Mouse (Mus musculus) cerebral cortex, adult 2 months (tissue): Measurements from ENCODE around the gene Gigyf1.

Experiments used
- WGBS: fragments of 180-500 bp; shearing (Covaris S2); methylation state at CpG from one replicate; pipeline ENCODE4 v1.1.7; 2018; 5-methylcytosine and 5-hydroxymethylcytosine counted together

The Gigyf1 gene

GRCm38 (mm10) chr5:137534762-137535161 is 16.4 kb downstream of the Gigyf1 start:
- WGBS, result 98% methylated on average over 3 of the region's 3 CpGs

- 82% methylated on average over 9 of the region's 9 CpGs for WGBS
Measured at GRCm38 (mm10) chr5:137535318-137535717, 17.0 kb downstream of the Gigyf1 start.

DNA sequence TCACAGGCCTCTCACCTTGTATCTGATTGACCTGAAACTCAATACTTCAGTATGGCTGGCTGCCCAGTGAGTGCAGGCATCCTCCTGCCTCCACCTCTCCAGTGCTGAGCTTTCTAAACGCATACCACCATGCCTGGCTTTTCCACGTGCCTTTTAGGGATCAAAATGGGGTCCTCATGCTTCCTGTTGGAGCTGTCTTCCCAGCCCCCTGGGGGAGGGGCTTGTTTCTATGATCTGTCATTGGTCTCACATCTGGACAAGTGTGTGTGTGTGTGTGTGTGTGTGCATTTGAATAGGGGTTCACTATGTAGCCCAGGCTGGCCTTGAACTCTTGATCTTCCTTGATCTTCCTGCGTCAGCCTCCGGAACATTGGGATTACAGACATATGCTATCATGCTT is 19.1 kb downstream of the Gigyf1 start:
- WGBS, result 75% methylated on average over 4 of the region's 4 CpGs

DNA sequence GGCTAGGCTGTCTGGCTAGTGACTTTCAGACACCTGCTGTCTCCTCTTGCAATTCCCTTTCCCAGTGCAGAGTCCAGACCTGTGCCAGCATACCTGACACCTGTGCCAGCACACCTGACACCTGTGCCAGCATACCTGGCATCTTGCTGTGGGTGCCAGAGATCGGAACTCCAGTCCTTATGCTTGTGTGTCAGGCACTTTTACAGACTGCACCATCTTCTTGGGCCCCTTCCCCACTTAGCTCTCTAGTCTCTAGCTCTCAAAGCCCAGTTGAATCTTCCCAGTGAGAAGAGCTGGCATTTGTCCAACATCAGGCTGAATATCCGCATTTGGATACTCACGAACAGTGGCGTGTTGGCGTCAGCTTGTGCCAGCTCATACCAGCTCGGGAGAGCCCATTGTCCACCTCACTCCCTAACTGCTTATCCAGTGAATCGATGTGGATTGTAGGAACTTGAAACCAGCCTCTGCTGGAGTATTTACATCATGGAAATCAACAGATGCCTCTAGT is 21.0 kb downstream of the Gigyf1 start:
- 20% methylated on average over 7 of the region's 7 CpGs for WGBS

- 82% methylated on average over 6 of the region's 6 CpGs for WGBS
Measured at GRCm38 (mm10) chr5:137540991-137541390, 22.6 kb downstream of the Gigyf1 start.

DNA sequence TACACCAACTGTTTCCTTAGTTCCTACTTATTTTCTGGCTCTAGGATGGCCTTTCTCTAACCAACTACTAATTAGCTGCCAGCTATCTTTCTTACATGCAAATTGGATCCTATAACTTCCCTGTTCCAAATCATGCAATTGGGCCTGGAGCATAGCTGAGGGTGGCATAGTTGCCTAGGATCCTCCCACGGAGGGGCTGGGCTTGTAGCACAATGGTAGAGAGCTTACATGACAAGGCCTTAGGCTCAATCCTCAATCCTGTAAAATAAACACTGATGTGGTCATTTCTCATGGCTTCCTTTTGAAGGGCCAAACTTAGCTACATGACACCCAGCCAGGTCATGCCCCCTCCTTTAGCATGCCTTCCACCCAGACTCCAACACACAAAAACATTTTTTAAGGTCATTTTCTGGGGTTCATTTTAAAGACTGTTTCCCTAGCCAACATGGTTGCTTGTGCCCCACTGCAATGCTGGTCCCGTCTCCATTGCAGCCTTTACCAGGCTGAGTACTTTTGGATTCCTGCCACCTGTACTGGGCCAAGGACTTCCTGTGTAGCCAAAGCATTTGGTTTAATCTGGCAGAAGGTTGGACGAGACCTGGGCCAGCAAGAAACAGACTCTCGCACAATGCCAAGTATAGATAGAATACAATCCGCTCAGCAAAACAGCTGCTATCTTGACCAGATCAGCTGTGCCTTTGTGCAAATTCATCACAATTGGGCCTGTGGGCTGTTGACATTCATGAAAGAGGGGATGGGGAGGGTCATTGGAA is 23.6 kb downstream of the Gigyf1 start:
- WGBS, result 53% methylated on average over 5 of the region's 5 CpGs

DNA sequence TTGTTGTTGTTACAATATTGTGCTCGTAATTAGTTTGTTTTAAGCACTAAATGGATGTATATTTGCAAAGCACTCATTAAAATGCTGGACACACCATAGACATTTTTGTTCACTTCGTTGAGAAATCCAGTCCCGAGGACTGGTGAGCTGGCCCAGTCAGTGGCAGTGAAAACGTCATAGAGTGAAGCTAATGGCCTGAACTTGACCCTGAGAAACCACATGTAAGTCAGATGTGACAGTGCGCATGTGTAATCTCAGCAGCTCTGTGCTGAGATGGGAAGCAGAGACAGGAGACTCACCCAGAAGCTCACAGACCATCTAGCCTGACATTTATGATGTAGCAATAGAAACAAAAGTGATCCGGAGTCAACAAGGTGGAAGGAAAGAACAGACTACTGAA is 26.6 kb downstream of the Gigyf1 start:
- 73% methylated on average over 6 of the region's 6 CpGs for WGBS

- 80% methylated on average over 4 of the region's 4 CpGs for WGBS
Measured at GRCm38 (mm10) chr5:137545596-137545995, 27.2 kb downstream of the Gigyf1 start.

DNA sequence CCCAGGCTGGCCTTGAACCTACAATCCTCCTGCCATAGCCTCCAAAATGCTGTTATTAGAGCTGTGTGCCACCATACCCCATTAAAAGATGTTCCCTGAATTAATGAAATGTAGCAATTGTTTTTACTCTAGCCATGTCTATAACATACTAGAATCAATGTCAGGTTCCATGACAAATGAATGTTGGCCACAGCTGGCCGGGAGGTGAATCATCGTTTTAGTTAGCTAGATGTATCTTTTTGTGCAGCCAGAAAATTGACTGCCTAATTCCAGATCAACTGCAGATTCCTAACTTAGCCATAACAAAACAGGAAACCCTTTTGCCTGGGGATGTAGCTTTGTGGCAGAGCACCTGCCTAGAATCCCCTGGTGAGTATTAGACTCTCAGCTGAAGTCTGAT is 31.5 kb downstream of the Gigyf1 start:
- 94% methylated on average over 2 of the region's 2 CpGs for WGBS

GRCm38 (mm10) chr5:137551119-137551518 is 32.8 kb downstream of the Gigyf1 start:
- WGBS, result 73% methylated on average over 5 of the region's 5 CpGs

DNA sequence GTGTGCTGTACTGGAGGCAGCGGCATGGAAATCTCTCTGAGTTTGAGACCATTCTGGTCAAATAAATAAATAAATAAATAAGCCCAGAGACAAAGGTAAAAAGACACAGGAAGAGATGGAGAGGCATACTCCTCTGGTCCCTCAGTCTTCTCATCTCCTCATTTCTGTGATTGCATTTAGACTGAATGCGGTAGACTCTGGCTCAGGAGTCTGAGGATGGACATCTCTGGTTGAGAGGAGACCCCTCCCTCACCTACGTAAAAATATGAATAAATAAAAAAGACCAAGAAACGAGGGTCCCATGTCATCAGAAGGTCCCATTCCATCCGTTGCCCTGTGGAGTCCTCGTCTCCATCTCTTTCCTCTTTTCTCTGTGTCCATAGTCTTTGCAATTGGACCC is 34.7 kb downstream of the Gigyf1 start:
- 23% methylated on average over 6 of the region's 6 CpGs for WGBS

DNA sequence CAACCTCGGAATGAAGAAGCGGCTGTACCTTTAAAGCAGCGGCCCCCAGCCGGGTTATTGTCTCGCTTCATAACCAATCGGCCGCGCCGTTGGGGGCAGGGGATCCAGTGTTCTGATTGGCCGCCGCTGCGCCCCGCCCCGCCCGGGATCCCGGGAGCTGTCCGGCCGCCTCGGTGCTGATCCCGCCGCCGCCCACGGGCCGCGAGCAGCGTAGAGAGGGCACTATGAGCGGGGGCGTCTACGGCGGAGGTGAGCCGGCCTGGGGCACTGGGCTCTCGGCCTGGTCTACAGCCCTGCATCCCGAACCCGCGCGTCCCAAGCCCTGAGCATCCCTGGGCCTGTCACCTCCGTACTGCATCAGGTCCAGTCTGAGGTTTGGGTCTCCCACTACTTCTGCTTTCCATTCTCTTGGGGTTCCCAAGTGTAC is 35.1 kb downstream of the Gigyf1 start, which contains the start of gene Actl6b:
Gene Actl6b (plus strand): TSS at position 107 of the 427 bp plus-strand sequence.
- 2% methylated on average over 37 of the region's 37 CpGs for WGBS

- WGBS, result 46% methylated on average over 11 of the region's 11 CpGs
Measured at GRCm38 (mm10) chr5:137553898-137554297, 35.5 kb downstream of the Gigyf1 start.

DNA sequence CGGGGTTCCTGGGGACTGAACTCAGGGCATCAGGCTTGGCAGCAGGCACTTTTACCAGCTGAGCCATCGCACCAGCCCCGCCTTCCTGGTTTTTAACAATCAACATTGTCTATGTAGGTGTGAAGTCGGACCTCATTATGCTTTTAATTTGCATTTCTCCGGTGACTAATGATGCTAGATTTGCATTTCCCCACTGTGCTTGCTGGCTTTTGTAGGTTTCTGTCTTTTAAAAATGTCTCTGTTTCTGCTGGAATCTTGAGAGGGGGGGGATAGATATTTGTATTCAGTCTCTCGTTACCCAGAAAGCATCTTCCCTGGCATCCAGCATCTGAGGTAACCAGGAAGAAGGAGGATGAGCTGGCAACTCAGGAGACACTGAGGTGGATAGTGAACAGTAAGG is 43.2 kb downstream of the Gigyf1 start:
- WGBS, result 30% methylated on average over 6 of the region's 6 CpGs

DNA sequence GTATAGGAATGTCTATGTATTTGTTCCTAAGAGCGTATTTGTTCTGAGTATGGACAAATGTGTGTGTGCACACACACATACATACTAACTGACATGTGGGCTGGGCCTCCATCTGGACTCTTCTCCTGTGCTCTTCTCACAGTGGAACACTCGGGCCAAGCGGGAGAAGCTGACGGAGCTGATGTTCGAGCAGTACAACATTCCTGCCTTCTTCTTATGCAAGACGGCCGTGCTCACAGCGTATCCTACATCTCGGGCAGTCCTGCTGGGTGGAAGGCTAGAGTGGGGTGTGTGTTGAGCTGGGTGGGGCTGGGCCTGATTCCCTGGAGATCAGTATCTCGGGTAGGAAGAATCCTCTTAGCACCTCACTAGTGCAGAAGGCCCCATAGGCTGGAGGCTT is 44.6 kb downstream of the Gigyf1 start:
- WGBS, result 48% methylated on average over 10 of the region's 10 CpGs

- 78% methylated on average over 6 of the region's 6 CpGs for WGBS
Measured at GRCm38 (mm10) chr5:137565744-137566143, 47.4 kb downstream of the Gigyf1 start.

GRCm38 (mm10) chr5:137566416-137566815 is 48.1 kb downstream of the Gigyf1 start:
- WGBS, result 94% methylated on average over 5 of the region's 5 CpGs

- 80% methylated on average over 8 of the region's 8 CpGs for WGBS
Measured at GRCm38 (mm10) chr5:137568223-137568798, 50.0 kb downstream of the Gigyf1 start.

GRCm38 (mm10) chr5:137569031-137569430 is 50.7 kb downstream of the Gigyf1 start:
- 77% methylated on average over 12 of the region's 12 CpGs for WGBS

- 39% methylated on average over 9 of the region's 9 CpGs for WGBS
Measured at GRCm38 (mm10) chr5:137569665-137570064, 51.3 kb downstream of the Gigyf1 start, which contains the start of gene Tfr2. Tfr2 (plus strand) TSS chr5:137569840.

- 60% methylated on average over 7 of the region's 7 CpGs for WGBS
Measured at GRCm38 (mm10) chr5:137570181-137570580, 51.8 kb downstream of the Gigyf1 start.

DNA sequence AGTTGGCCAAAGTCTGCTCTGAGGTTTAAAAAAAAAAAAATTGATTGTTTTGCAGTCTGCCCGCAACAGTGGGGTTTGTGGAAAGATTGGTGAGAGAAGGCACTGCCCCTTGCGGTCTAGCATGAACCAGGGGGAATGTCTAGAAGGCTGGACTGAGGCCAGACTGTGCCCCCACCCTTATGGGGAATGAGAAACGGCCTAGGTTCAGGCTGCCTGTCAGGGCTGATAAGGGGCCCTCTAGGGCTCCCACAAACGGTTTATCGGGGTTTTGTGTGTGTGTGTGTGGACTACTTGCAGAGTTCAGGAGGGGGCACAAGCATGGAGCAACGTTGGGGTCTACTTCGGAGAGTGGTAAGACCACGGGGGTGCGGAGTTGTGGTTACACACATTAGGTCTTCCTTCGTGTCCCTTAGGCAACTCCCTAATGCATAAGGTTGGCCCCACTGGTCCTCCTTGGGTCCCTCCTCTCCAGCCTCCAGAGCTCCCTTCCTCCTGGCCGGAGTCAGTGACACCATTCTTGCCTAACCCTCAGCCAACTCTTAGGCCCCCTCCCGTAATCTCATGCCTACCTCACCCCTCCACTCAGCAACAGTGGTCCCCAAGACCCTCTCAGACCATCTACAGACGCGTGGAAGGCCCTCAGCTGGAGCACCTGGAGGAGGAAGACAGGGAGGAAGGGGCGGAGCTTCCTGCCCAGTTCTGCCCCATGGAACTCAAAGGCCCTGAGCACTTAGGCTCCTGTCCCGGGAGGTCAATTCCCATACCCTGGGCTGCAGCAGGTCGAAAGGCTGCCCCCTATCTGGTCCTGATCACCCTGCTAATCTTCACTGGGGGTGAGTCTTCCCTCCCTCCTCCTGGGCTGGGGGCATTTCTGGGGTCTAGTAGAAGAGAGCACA is 52.6 kb downstream of the Gigyf1 start:
- 75% methylated on average over 17 of the region's 17 CpGs for whole genome bisulfite sequencing
